Mouse (Mus musculus): ENCODE results near the gene Trim28.
A peak's percentile ranks its signal among the peaks of the same experiment; 100 is the strongest.

Trim28 gene

GRCm38 (mm10) chr7:12998851-12999250 is at the start of gene Trim28:
Trim28 (plus strand) TSS chr7:12999114.
- no peak for DNase-seq

- no peak for DNase-seq
These were observed 49.1 kb upstream of the Trim28 start for GRCm38 (mm10) chr7:12949872-12950229.

- no peak for DNase-seq
These were observed 44.0 kb upstream of the Trim28 start for GRCm38 (mm10) chr7:12954896-12955295.

- DNase-seq: no peak
These were observed 41.4 kb upstream of the Trim28 start for GRCm38 (mm10) chr7:12957511-12957910.

- DNase-seq: no peak
These were observed 40.0 kb upstream of the Trim28 start for GRCm38 (mm10) chr7:12958948-12959347.

GRCm38 (mm10) chr7:12959718-12960117 is 39.2 kb upstream of the Trim28 start:
- no peak for DNase-seq

- peak; percentile 65 for DNase-seq
These were observed 37.3 kb upstream of the Trim28 start for GRCm38 (mm10) chr7:12961511-12962141.

GRCm38 (mm10) chr7:12965678-12966091 is 33.2 kb upstream of the Trim28 start, which contains the start of gene Zfp324:
Zfp324 (plus strand) TSS chr7:12965838.
- DNase-seq: peak; percentile 95

- DNase-seq: peak; percentile 89
These were observed 32.6 kb upstream of the Trim28 start for GRCm38 (mm10) chr7:12966104-12966845.

GRCm38 (mm10) chr7:12970906-12971305 is 28.0 kb upstream of the Trim28 start:
- no peak for DNase-seq

- peak; percentile 100 for DNase-seq
These were observed 21.1 kb upstream of the Trim28 start, which contains the start of gene Zfp446 for GRCm38 (mm10) chr7:12977682-12978389. Zfp446 (plus strand) TSS chr7:12977848.

- peak; percentile 75 for DNase-seq
These were observed 19.8 kb upstream of the Trim28 start for GRCm38 (mm10) chr7:12978931-12979722.

GRCm38 (mm10) chr7:12979776-12980175 is 19.1 kb upstream of the Trim28 start:
- DNase-seq: peak; percentile 52

GRCm38 (mm10) chr7:12980291-12980690 is 18.6 kb upstream of the Trim28 start:
- no peak for DNase-seq

- no peak for DNase-seq
These were observed 13.2 kb upstream of the Trim28 start for GRCm38 (mm10) chr7:12985724-12986123.

- DNase-seq: no peak
These were observed 12.0 kb upstream of the Trim28 start for GRCm38 (mm10) chr7:12986906-12987305.

- DNase-seq: no peak
These were observed 11.3 kb upstream of the Trim28 start for GRCm38 (mm10) chr7:12987409-12988189.

GRCm38 (mm10) chr7:12992222-12992621 is 6.7 kb upstream of the Trim28 start:
- no peak for DNase-seq

- DNase-seq: no peak
These were observed 5.8 kb upstream of the Trim28 start for GRCm38 (mm10) chr7:12993148-12993547.

- DNase-seq: no peak
These were observed 3.1 kb upstream of the Trim28 start for GRCm38 (mm10) chr7:12995862-12996261.

- no peak for DNase-seq
These were observed 1.7 kb upstream of the Trim28 start for GRCm38 (mm10) chr7:12997230-12997629.

GRCm38 (mm10) chr7:12998053-12998452 is 861 bp upstream of the Trim28 start, which contains the start of gene Slc27a5:
Slc27a5 (minus strand) TSS chr7:12998192.
- DNase-seq: no peak
